Mouse (Mus musculus): ENCODE measurements at regions not wholly inside any gene's neighbourhood (a gene's known extent, or its start where the extent isn't known, plus 50 kb on each side); places are given as distances from the start of the nearest gene placed in this dataset.
A peak's percentile ranks its signal among the peaks of the same experiment; 100 is the strongest.

- no peak for DNase-seq
These were observed 135.6 kb upstream of the Sdk2 start for GRCm38 (mm10) chr11:114202486-114202885.

GRCm38 (mm10) chr11:114199081-114199586, 132.3 kb upstream of the Sdk2 start:
- no peak for DNase-seq

- DNase-seq = peak; percentile 90
These were observed 131.6 kb upstream of the Sdk2 start for GRCm38 (mm10) chr11:114198317-114199032.

- no peak for DNase-seq
These were observed 128.4 kb upstream of the Sdk2 start for GRCm38 (mm10) chr11:114195291-114195690.

- no peak for DNase-seq
These were observed 127.3 kb upstream of the Sdk2 start for GRCm38 (mm10) chr11:114194055-114194706.

- no peak for DNase-seq
These were observed 126.2 kb upstream of the Sdk2 start for GRCm38 (mm10) chr11:114193018-114193417.

- no peak for DNase-seq
These were observed 124.8 kb upstream of the Sdk2 start for GRCm38 (mm10) chr11:114191661-114192060.

GRCm38 (mm10) chr11:114184970-114185882, 118.4 kb upstream of the Sdk2 start:
- peak; percentile 28 for DNase-seq

- no peak for DNase-seq
These were observed 117.6 kb upstream of the Sdk2 start for GRCm38 (mm10) chr11:114184431-114184830.

GRCm38 (mm10) chr11:114183231-114183630, 116.4 kb upstream of the Sdk2 start:
- no peak for DNase-seq

- DNase-seq = no peak
These were observed 112.1 kb upstream of the Sdk2 start for GRCm38 (mm10) chr11:114178746-114179472.

GRCm38 (mm10) chr11:114177789-114178188, 110.9 kb upstream of the Sdk2 start:
- no peak for DNase-seq

- DNase-seq = no peak
These were observed 110.4 kb upstream of the Sdk2 start for GRCm38 (mm10) chr11:114177281-114177680.

- no peak for DNase-seq
These were observed 109.9 kb upstream of the Sdk2 start for GRCm38 (mm10) chr11:114176671-114177212.

- no peak for DNase-seq
These were observed 108.7 kb upstream of the Sdk2 start for GRCm38 (mm10) chr11:114175437-114176131.

GRCm38 (mm10) chr11:114174871-114175270, 108.0 kb upstream of the Sdk2 start:
- no peak for DNase-seq

GRCm38 (mm10) chr11:114168231-114168661, 101.4 kb upstream of the Sdk2 start:
- no peak for DNase-seq

- DNase-seq = peak; percentile 26
These were observed 99.0 kb upstream of the Sdk2 start for GRCm38 (mm10) chr11:114165656-114166362.

GRCm38 (mm10) chr11:114152716-114153115, 85.9 kb upstream of the Sdk2 start:
- DNase-seq = no peak

- no peak for DNase-seq
These were observed 79.5 kb upstream of the Sdk2 start for GRCm38 (mm10) chr11:114146334-114146733.

GRCm38 (mm10) chr11:114129270-114129669, 62.4 kb upstream of the Sdk2 start:
- DNase-seq = no peak
